Mouse (Mus musculus) lung, postnatal 0 days (tissue): ENCODE results near the gene Mblac2.

Source experiments
- CTCF ChIP-seq: IDR thresholded peaks from 2 replicates; pipeline ENCODE4 v1.5.1; 2016; ENCODE audit warnings: antibody characterized with exemption, mild to moderate bottlenecking
- EP300 ChIP-seq: IDR thresholded peaks from 2 replicates; pipeline ENCODE4 v1.6.1; 2016; ENCODE audit warnings: antibody characterized with exemption, mild to moderate bottlenecking, control low read depth

DNA sequence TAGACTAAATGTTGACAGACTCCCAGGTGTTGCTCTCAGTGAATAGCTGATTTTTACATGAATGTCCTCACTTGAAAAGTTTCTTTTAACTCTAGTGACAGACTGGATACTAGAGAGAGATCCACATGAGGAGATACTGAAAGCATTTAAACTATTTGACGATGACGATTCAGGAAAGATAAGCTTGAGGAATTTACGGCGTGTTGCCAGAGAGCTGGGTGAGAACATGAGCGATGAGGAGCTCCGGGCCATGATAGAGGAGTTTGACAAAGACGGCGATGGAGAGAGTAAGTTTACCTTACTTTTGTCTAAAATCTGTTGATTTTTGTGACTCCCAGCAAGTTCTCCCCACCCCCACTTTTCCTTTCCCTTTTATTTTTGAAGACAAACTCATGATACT, 80.7 kb downstream of the Mblac2 start:
- TF ChIP-seq CTCF, result no peak
- TF ChIP-seq EP300, result no peak
